Comparison of ENCODE assay signal across 11 mouse cellular contexts in genomic region chr19:55748801-55749200, GRCm38 (mm10). TPM values are rescaled to one million over a fixed set of nuclear protein-coding genes. Genes with fewer than 3 reads are reported as not detected.
DNase-seq lines count a peak whose midpoint lies in the region; ATAC-seq and TF ChIP-seq lines count a peak whose summit lies in the region.
"Had no signal": no experiment of that assay in that cellular context is flagged by ENCODE, and none has a peak within 500 bp of the region (broad histone marks: within the 10 kb centered on the region; RNA-seq: fewer than 3 reads in every experiment).

No protein-coding gene starts in this region.

- no peak for DNase-seq in intestine, embryonic 14.5 days (ENCODE audit: low spot score)
- peak; percentile 48 for DNase-seq in embryonic facial prominence, embryonic 10.5 days (ENCODE audit: low spot score)
- DNase-seq in heart, postnatal 0 days (ENCODE audit: low spot score), result no peak
- no peak for DNase-seq in midbrain, postnatal 0 days (ENCODE audit: low spot score)
- no peak for DNase-seq in right cerebral cortex, postnatal 25 days
- no peak for DNase-seq in layer of hippocampus, postnatal 25 days (ENCODE audit: extremely low spot score in 1 of 2, low spot score in 1 of 2)
- no peak for DNase-seq in yolk sac, embryonic 10.5 days (ENCODE audit: low spot score)
- DNase-seq: lung, adult 18-20 months; thymus, adult 2 months had no signal

- no peak overlapping the region for H3K9ac ChIP-seq in intestine, embryonic 14.5 days (ENCODE audit: low read length)
- H3K9ac ChIP-seq in intestine, embryonic 15.5 days, result no peak overlapping the region
- H3K9ac ChIP-seq in heart, postnatal 0 days (replicated peaks; ENCODE audit: low read depth, low read length), result 0 out of 2 replicates have a peak overlapping the region, but pooled peaks have one; percentile 9
- peak overlapping the region; percentile 56 for H3K9ac ChIP-seq in midbrain, postnatal 0 days (replicated peaks; ENCODE audit: low read length, poor library complexity, severe bottlenecking)

- H3K9me3 ChIP-seq in intestine, embryonic 14.5 days (ENCODE audit: control insufficient read depth, low read length), result no peaks in the 10 kb centered on the region
- H3K9me3 ChIP-seq in intestine, embryonic 15.5 days, result no peaks in the 10 kb centered on the region
- no peaks in the 10 kb centered on the region for H3K9me3 ChIP-seq in embryonic facial prominence, embryonic 10.5 days
- no peaks in the 10 kb centered on the region for H3K9me3 ChIP-seq in heart, postnatal 0 days (replicated peaks; ENCODE audit: control insufficient read depth, low read length)
- H3K9me3 ChIP-seq in midbrain, postnatal 0 days (ENCODE audit: low read length), result no peaks in the 10 kb centered on the region

- no peaks in the 10 kb centered on the region for H3K27me3 ChIP-seq in intestine, embryonic 14.5 days (replicated peaks; ENCODE audit: control insufficient read depth, insufficient read depth, low read length)
- H3K27me3 ChIP-seq in intestine, embryonic 15.5 days (replicated peaks), result no peaks in the 10 kb centered on the region
- H3K27me3 ChIP-seq in embryonic facial prominence, embryonic 10.5 days (replicated peaks; ENCODE audit: low read depth, poor library complexity, severe bottlenecking), result no peaks in the 10 kb centered on the region
- no peaks in the 10 kb centered on the region for H3K27me3 ChIP-seq in heart, postnatal 0 days (ENCODE audit: control insufficient read depth, insufficient read depth, low read length)
- H3K27me3 ChIP-seq in midbrain, postnatal 0 days (ENCODE audit: insufficient read depth, low read length), result no peaks in the 10 kb centered on the region

- no peak for TF ChIP-seq EP300 in heart, postnatal 0 days (IDR thresholded peaks at IDR 0.05; ENCODE audit: low read depth)

- no peak overlapping the region for H3K4me3 ChIP-seq in intestine, embryonic 14.5 days (ENCODE audit: low read depth, low read length)
- H3K4me3 ChIP-seq in intestine, embryonic 15.5 days (replicated peaks), result no peak overlapping the region
- peak overlapping the region; percentile 41 for H3K4me3 ChIP-seq in embryonic facial prominence, embryonic 10.5 days
- H3K4me3 ChIP-seq in heart, postnatal 0 days (ENCODE audit: low read depth, low read length), result peak overlapping the region; percentile 19
- H3K4me3 ChIP-seq in midbrain, postnatal 0 days (ENCODE audit: low read depth, low read length), result peak overlapping the region; percentile 14; the same call in 1 of the 2 replicates

- peaks cover 59% of the 10 kb centered on the region for H3K4me1 ChIP-seq in intestine, embryonic 14.5 days (replicated peaks; ENCODE audit: control insufficient read depth, insufficient read depth, low read length)
- peaks cover 59% of the 10 kb centered on the region for H3K4me1 ChIP-seq in intestine, embryonic 15.5 days (replicated peaks)
- H3K4me1 ChIP-seq in embryonic facial prominence, embryonic 10.5 days, result peaks cover 94% of the 10 kb centered on the region
- peaks cover 39% of the 10 kb centered on the region for H3K4me1 ChIP-seq in heart, postnatal 0 days (ENCODE audit: control insufficient read depth, insufficient read depth)
- H3K4me1 ChIP-seq in midbrain, postnatal 0 days (ENCODE audit: insufficient read depth, low read length), result peaks cover 13% of the 10 kb centered on the region

- H3K4me2 ChIP-seq in intestine, embryonic 14.5 days (ENCODE audit: low read length), result peak overlapping the region; percentile 30
- H3K4me2 ChIP-seq in intestine, embryonic 15.5 days (replicated peaks), result no peak overlapping the region
- H3K4me2 ChIP-seq in heart, postnatal 0 days (ENCODE audit: low read depth, low read length), result peak overlapping the region; percentile 49
- H3K4me2 ChIP-seq in midbrain, postnatal 0 days (ENCODE audit: low read depth, low read length, poor library complexity, severe bottlenecking), result peak overlapping the region; percentile 58

- peaks cover 12% of the 10 kb centered on the region; the same call in 1 of the 2 replicates for H3K36me3 ChIP-seq in intestine, embryonic 14.5 days (ENCODE audit: control insufficient read depth, insufficient read depth, low read length)
- no peaks in the 10 kb centered on the region for H3K36me3 ChIP-seq in intestine, embryonic 15.5 days
- peaks cover 8% of the 10 kb centered on the region; the same call in 1 of the 2 replicates for H3K36me3 ChIP-seq in embryonic facial prominence, embryonic 10.5 days (replicated peaks)
- no peaks in the 10 kb centered on the region for H3K36me3 ChIP-seq in heart, postnatal 0 days (replicated peaks; ENCODE audit: control insufficient read depth, insufficient read depth, low read length)
- H3K36me3 ChIP-seq in midbrain, postnatal 0 days (ENCODE audit: insufficient read depth, low read length), result no peaks in the 10 kb centered on the region

- no peak for ATAC-seq in intestine, embryonic 14.5 days (replicated peaks; ENCODE audit: low FRiP score, low TSS enrichment, low read depth)
- ATAC-seq in intestine, embryonic 15.5 days, result no peak
- no peak for ATAC-seq in heart, postnatal 0 days (ENCODE audit: insufficient read depth, low read depth)
- no peak for ATAC-seq in midbrain, postnatal 0 days (ENCODE audit: low FRiP score)

- no peak for TF ChIP-seq CTCF in heart, postnatal 0 days (IDR thresholded peaks at IDR 0.05; ENCODE audit: low read depth)
- no peak for TF ChIP-seq CTCF in midbrain, postnatal 0 days (IDR thresholded peaks at IDR 0.05)

- WGBS in intestine, embryonic 14.5 days, result 45% methylated on average over 6 of the region's 6 CpGs
- WGBS in intestine, embryonic 15.5 days, result 55% methylated on average over 6 of the region's 6 CpGs
- 15% methylated on average over 6 of the region's 6 CpGs for WGBS in embryonic facial prominence, embryonic 10.5 days
- 30% methylated on average over 6 of the region's 6 CpGs for WGBS in heart, postnatal 0 days
- WGBS in midbrain, postnatal 0 days, result 24% methylated on average over 6 of the region's 6 CpGs

- peak overlapping the region; percentile 11; the same call in 1 of the 2 replicates for H3K27ac ChIP-seq in intestine, embryonic 14.5 days (ENCODE audit: low read depth)
- no peak overlapping the region for H3K27ac ChIP-seq in intestine, embryonic 15.5 days
- H3K27ac ChIP-seq in embryonic facial prominence, embryonic 10.5 days (replicated peaks), result peak overlapping the region; percentile 80
- peak overlapping the region; percentile 71 for H3K27ac ChIP-seq in heart, postnatal 0 days (ENCODE audit: low read depth)
- H3K27ac ChIP-seq in midbrain, postnatal 0 days (ENCODE audit: low read depth, low read length), result peak overlapping the region; percentile 83
- H3K27ac ChIP-seq: kidney, postnatal 0 days had no signal

RNA-seq across cellular contexts. Expression of gene Tcf7l2, which starts 7.2 kb away (rescaled TPM):
- 97.2 and 99.2 TPM in 2 replicates for polyA plus RNA-seq in intestine, embryonic 14.5 days (2014; fragmentation: Nextera tagmentation; extraction: Ambion mirVana)
- 65.0 and 78.9 TPM in 2 replicates for polyA plus RNA-seq in intestine, embryonic 15.5 days (2015; fragmentation: Nextera tagmentation; extraction: Ambion mirVana)
- polyA plus RNA-seq in embryonic facial prominence, embryonic 10.5 days (2016; fragmentation: Nextera tagmentation; extraction: Ambion mirVana), result 94.5 and 111 TPM in 2 replicates
- 2.9 and 3.0 TPM in 2 replicates for total RNA-seq in heart, postnatal 0 days (2014; rRNA removed; ENCODE audit: low replicate concordance)
- polyA plus RNA-seq in heart, postnatal 0 days (2015; fragmentation: Nextera tagmentation; extraction: Ambion mirVana), result 38.6 and 42.5 TPM in 2 replicates
- 67.2 and 86.1 TPM in 2 replicates for total RNA-seq in midbrain, postnatal 0 days (2014; rRNA removed)
- polyA plus RNA-seq in midbrain, postnatal 0 days (2015; fragmentation: Nextera tagmentation; extraction: Ambion mirVana), result 763 and 861 TPM in 2 replicates
- 10 to 100 TPM; 12.1 to 13.4 TPM for total RNA-seq in layer of hippocampus, postnatal 25 days (2021)

Comparison
In these comparisons a context has a peak if more than half of its experiments do, and no peak if none do; other contexts are left out.
1. H3K4me3 ChIP-seq: peak in embryonic facial prominence, embryonic 10.5 days (single experiment), heart, postnatal 0 days (single experiment) and midbrain, postnatal 0 days (single experiment); none in intestine, embryonic 14.5 days (single experiment) and intestine, embryonic 15.5 days (single experiment).
2. H3K9ac ChIP-seq: peak in heart, postnatal 0 days (single experiment) and midbrain, postnatal 0 days (single experiment); none in intestine, embryonic 14.5 days (single experiment) and intestine, embryonic 15.5 days (single experiment).